Mouse (Mus musculus) ES-Bruce4 (cell line): ENCODE results near the gene Gm20929. TPM values are rescaled to one million over a fixed set of nuclear protein-coding genes. Genes with fewer than 3 reads are reported as not detected.
"Not testable (repeated sequence)": the region's sequence is repeated elsewhere in the genome, so short reads cannot be mapped to it uniquely, and the experiment has no call there.

Source experiments
- H3K27ac ChIP-seq: 2 replicates; pipeline ENCODE4 v1.5.1; 2012; ENCODE audit warnings: low read length, inconsistent platforms; ENCODE audit not compliant: insufficient read depth
- H3K27me3 ChIP-seq: 2 replicates; pipeline ENCODE4 v1.6.1; 2012; ENCODE audit warnings: mild to moderate bottlenecking, low read length, inconsistent platforms; ENCODE audit not compliant: control insufficient read depth, poor library complexity, insufficient read depth, severe bottlenecking
- H3K36me3 ChIP-seq: 2 replicates; pipeline ENCODE4 v1.6.1; 2012; ENCODE audit warnings: inconsistent platforms, mild to moderate bottlenecking, low read length, moderate library complexity; ENCODE audit not compliant: control insufficient read depth, poor library complexity, insufficient read depth, severe bottlenecking
- H3K4me1 ChIP-seq: one replicate; pipeline ENCODE4 v1.8.1; 2011; ENCODE audit warnings: low read length; ENCODE audit not compliant: control insufficient read depth, insufficient read depth
- H3K4me3 ChIP-seq: 2 replicates; pipeline ENCODE4 v1.5.1; 2011; ENCODE audit warnings: low read depth, mild to moderate bottlenecking, low read length
- H3K9ac ChIP-seq: 2 replicates; pipeline ENCODE4 v1.6.1; 2012; ENCODE audit warnings: low read depth, mild to moderate bottlenecking, inconsistent platforms; ENCODE audit not compliant: poor library complexity, severe bottlenecking
- H3K9me3 ChIP-seq: replicated peaks from 2 replicates; pipeline ENCODE4 v1.6.1; 2012; ENCODE audit warnings: mild to moderate bottlenecking, low read length, inconsistent platforms; ENCODE audit not compliant: control insufficient read depth, poor library complexity, insufficient read depth, severe bottlenecking
- polyA plus RNA-seq: library from polyadenylated mRNA; stranded (reverse); fragments of >200 nt; gene quantifications from 2 replicates; pipeline ENCODE4 v1.2.4, GENCODE M21; 2011; ENCODE audit warnings: low read depth; ENCODE audit not compliant: missing spikeins, insufficient read depth, insufficient read length

Gm20929 gene
- not detected in 2 replicates for polyA plus RNA-seq

DNA sequence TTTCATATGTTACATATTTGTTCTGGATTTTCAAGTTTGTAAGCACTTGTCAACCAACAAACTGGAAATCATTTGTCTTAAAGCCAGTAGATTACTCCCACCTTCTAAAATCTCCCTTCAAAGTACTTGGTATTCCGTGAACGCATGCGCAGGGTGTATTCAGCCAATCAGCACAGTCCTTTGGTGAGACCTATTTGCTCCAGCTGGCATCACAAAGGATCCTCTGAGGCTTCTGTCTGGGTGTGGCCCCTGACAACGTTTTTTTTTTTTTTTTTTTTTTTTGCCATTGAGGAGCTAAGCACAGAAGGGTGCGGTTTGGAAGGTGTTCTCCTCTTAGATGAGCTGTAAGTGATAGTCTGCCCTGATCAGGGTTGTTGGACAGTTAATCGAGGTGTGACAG lies at the start of gene Gm20929:
Gene Gm20929, plus strand, starts transcription at position 301 of the 400 bp plus-strand sequence.
- H3K36me3 ChIP-seq, H3K9me3 ChIP-seq, H3K4me1 ChIP-seq, H3K4me3 ChIP-seq, H3K27ac ChIP-seq, H3K9ac ChIP-seq, H3K27me3 ChIP-seq: not testable (repeated sequence)
